Mouse (Mus musculus): ENCODE results near the gene Opcml. TPM values are rescaled to one million over a fixed set of nuclear protein-coding genes. Genes with fewer than 3 reads are reported as not detected.

Gene Opcml
- polyA plus RNA-seq, 1 experiment: 0.06 TPM

DNA sequence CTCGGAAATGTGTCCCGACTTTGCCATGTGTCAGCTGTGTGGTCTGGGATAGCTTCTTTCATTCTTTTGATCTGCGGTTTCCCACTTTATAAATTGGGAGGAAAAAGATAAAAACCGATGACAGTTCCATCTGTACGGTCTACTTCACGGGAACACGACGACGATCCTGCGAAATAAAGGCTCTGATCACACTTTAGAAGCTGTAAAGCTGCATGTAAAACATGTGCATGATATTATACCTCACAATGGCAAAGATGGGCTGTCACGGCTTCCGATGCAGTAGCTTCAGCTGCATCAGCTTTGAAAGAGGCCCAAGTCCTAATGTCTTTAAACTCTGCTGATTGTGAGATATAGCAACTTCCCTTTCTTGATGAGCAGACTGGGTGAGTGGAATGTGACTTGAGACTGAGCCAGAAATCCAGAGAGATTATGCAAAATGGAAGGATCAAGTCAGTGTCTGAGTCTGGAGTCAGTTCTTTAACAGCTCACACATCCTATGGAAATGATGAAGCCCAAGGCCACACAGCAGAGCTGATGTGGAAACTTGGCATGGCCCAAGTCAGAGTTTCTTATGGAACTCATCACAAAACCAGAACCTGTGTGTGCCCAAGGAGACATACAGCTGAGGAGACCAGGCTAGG lies 349.5 kb downstream of the Opcml start:
- Histone ChIP-seq H3ac (ENCODE audit: control insufficient read depth, insufficient read length, low read depth) (no peak overlapping the region), H3K27me3 (ENCODE audit: control insufficient read depth, insufficient read depth, insufficient read length) (no peaks in the 10 kb centered on the region), H3K4me3 (ENCODE audit: insufficient read depth, poor library complexity, severe bottlenecking) (no peak overlapping the region), H3K36me3 (ENCODE audit: control insufficient read depth, insufficient read depth) (no peaks in the 10 kb centered on the region), H3K79me2 (ENCODE audit: control insufficient read depth, insufficient read depth) (no peaks in the 10 kb centered on the region), H3K79me3 (ENCODE audit: low read depth) (no peaks in the 10 kb centered on the region)
- no peak for TF ChIP-seq FOSL1 (IDR thresholded peaks at IDR 0.05; ENCODE audit: insufficient read depth, low read length, poor library complexity, severe bottlenecking)
- no peak for TF ChIP-seq CTCF (IDR thresholded peaks at IDR 0.05; ENCODE audit: control insufficient read depth, insufficient read depth, insufficient read length)
- no peak for TF ChIP-seq CEBPB (IDR thresholded peaks at IDR 0.05; ENCODE audit: low read depth)

DNA sequence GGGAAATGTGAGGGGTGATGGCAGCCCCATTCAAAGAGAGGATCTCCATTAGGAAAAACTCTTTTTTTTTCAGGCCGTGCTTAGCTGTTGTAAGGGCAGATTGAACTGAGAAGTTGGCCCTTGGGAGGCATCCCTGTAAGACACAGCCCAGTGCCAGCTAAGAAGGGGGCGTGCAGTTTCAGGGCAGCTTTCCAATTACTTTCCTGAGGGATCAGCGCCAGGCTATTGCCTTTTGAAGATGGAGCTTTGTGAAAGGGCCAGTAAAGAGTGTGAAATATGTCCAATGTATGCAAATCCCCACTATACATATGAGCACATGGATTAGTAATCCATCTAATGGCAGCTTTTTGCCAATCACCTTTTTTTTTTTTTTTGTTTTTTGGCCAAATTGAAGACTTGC lies 358.9 kb downstream of the Opcml start:
- no peaks in the 10 kb centered on the region for H3K27me3 ChIP-seq (ENCODE audit: control insufficient read depth, insufficient read depth, insufficient read length)
- H3ac ChIP-seq (ENCODE audit: control insufficient read depth, insufficient read length, low read depth): no peak overlapping the region
- TF ChIP-seq FOSL1 (IDR thresholded peaks at IDR 0.05; ENCODE audit: insufficient read depth, low read length, poor library complexity, severe bottlenecking): no peak
- TF ChIP-seq MYOG (IDR thresholded peaks at IDR 0.05; ENCODE audit: control insufficient read depth, extremely low read depth, insufficient read length): no peak
- H3K4me3 ChIP-seq (ENCODE audit: insufficient read depth, poor library complexity, severe bottlenecking): no peak overlapping the region
- H3K79me3 ChIP-seq (ENCODE audit: low read depth): no peaks in the 10 kb centered on the region
- no peaks in the 10 kb centered on the region for H3K36me3 ChIP-seq (ENCODE audit: control insufficient read depth, insufficient read depth)
- H3K79me2 ChIP-seq (ENCODE audit: control insufficient read depth, insufficient read depth): no peaks in the 10 kb centered on the region

DNA sequence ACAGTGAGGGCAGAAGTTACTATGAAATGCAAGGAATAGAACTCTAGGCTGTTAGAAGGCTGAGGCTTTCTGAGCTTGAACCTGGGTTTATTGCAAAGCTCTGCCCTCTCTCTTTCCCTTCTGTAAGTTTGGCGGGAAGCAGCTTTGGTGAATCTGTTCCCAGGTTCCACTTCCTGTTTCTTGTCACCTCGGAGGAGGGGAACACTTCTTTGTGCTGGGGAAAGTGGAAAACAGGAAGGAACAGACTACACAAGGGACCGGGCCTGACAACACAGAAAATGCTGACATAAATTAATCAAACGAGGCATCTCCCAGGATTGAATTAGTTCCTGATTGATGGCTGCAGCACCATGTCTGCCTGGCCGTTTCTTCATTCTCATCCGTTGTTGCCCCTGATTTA lies 363.2 kb downstream of the Opcml start:
- H3K79me3 ChIP-seq (ENCODE audit: low read depth): no peaks in the 10 kb centered on the region
- H3K27me3 ChIP-seq (ENCODE audit: control insufficient read depth, insufficient read depth, insufficient read length): no peaks in the 10 kb centered on the region
- H3K79me2 ChIP-seq (ENCODE audit: control insufficient read depth, insufficient read depth): no peaks in the 10 kb centered on the region
- H3ac ChIP-seq (ENCODE audit: control insufficient read depth, insufficient read length, low read depth): no peak overlapping the region
- H3K4me3 ChIP-seq (ENCODE audit: insufficient read depth, poor library complexity, severe bottlenecking): no peak overlapping the region
- TF ChIP-seq USF1 (IDR thresholded peaks at IDR 0.05; ENCODE audit: low read depth): no peak
- no peak for TF ChIP-seq CTCF (IDR thresholded peaks at IDR 0.05; ENCODE audit: control insufficient read depth, insufficient read depth, insufficient read length)
- no peak for TF ChIP-seq FOSL1 (IDR thresholded peaks at IDR 0.05; ENCODE audit: insufficient read depth, low read length, poor library complexity, severe bottlenecking)
- TF ChIP-seq MYOD1 (IDR thresholded peaks at IDR 0.05; ENCODE audit: control insufficient read depth, insufficient read length, low read depth): no peak
- TF ChIP-seq CEBPB (IDR thresholded peaks at IDR 0.05; ENCODE audit: low read depth): no peak
- TF ChIP-seq MYOG (IDR thresholded peaks at IDR 0.05; ENCODE audit: control insufficient read depth, extremely low read depth, insufficient read length): no peak
- no peak for TF ChIP-seq MAX (IDR thresholded peaks at IDR 0.05)
- no peaks in the 10 kb centered on the region for H3K36me3 ChIP-seq (ENCODE audit: control insufficient read depth, insufficient read depth)

DNA sequence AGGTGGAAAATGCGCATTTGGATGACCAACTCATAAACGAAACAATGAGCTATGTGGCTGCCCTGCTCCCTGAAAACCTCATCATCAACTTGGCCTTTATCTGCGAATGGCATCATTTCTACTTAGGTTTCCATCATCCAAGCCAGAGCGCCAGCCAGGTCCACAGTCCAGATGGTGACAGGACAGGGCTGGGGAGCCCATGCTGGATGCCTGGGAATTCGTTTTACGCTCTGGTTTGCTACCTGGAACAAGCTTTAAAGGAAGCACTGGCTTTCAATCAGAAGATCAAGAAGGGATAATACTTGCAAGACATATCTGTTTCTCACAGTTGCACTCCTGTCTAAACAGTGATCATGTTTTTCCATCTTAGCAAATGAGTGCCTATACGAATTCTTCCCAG lies 366.5 kb downstream of the Opcml start:
- Histone ChIP-seq H3ac (ENCODE audit: control insufficient read depth, insufficient read length, low read depth) (no peak overlapping the region), H3K4me3 (ENCODE audit: insufficient read depth, poor library complexity, severe bottlenecking) (no peak overlapping the region), H3K27me3 (ENCODE audit: control insufficient read depth, insufficient read depth, insufficient read length) (no peaks in the 10 kb centered on the region), H3K36me3 (ENCODE audit: control insufficient read depth, insufficient read depth) (no peaks in the 10 kb centered on the region), H3K79me2 (ENCODE audit: control insufficient read depth, insufficient read depth) (no peaks in the 10 kb centered on the region), H3K79me3 (ENCODE audit: low read depth) (no peaks in the 10 kb centered on the region)
- TF ChIP-seq USF1 (IDR thresholded peaks at IDR 0.05; ENCODE audit: low read depth) (no peak), MYOD1 (IDR thresholded peaks at IDR 0.05; ENCODE audit: control insufficient read depth, insufficient read length, low read depth) (no peak), CEBPB (IDR thresholded peaks at IDR 0.05; ENCODE audit: low read depth) (no peak), MAX (IDR thresholded peaks at IDR 0.05) (no peak), MYOG (IDR thresholded peaks at IDR 0.05; ENCODE audit: control insufficient read depth, extremely low read depth, insufficient read length) (no peak), CTCF (IDR thresholded peaks at IDR 0.05; ENCODE audit: control insufficient read depth, insufficient read depth, insufficient read length) (no peak), FOSL1 (IDR thresholded peaks at IDR 0.05; ENCODE audit: insufficient read depth, low read length, poor library complexity, severe bottlenecking) (no peak)

DNA sequence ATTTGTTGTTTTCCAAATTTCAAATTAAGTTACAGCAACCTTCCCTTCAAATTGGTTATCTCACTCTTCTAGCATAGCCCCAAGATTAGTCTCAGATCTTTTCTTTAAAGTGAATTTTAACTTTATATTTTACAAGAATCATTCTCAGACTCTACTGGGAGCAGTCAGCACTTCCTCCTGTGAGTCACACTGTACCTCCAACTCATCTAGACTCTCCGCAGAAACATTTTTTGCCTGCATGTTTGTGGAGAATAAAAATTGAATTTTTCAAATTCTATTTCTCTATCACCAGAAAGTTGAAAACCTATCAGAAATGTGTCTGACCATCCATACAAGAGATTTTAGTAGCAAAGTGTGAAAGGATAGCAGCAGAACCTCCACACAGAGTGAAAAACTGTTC lies 370.4 kb downstream of the Opcml start:
- H3ac ChIP-seq (ENCODE audit: control insufficient read depth, insufficient read length, low read depth): no peak overlapping the region
- no peaks in the 10 kb centered on the region for H3K27me3 ChIP-seq (ENCODE audit: control insufficient read depth, insufficient read depth, insufficient read length)
- H3K79me2 ChIP-seq (ENCODE audit: control insufficient read depth, insufficient read depth): no peaks in the 10 kb centered on the region
- no peaks in the 10 kb centered on the region for H3K36me3 ChIP-seq (ENCODE audit: control insufficient read depth, insufficient read depth)
- no peak overlapping the region for H3K4me3 ChIP-seq (ENCODE audit: insufficient read depth, poor library complexity, severe bottlenecking)
- no peaks in the 10 kb centered on the region for H3K79me3 ChIP-seq (ENCODE audit: low read depth)
- TF ChIP-seq USF1 (IDR thresholded peaks at IDR 0.05; ENCODE audit: low read depth): no peak
- no peak for TF ChIP-seq MAX (IDR thresholded peaks at IDR 0.05)
- no peak for TF ChIP-seq MYOD1 (IDR thresholded peaks at IDR 0.05; ENCODE audit: control insufficient read depth, insufficient read length, low read depth)
- TF ChIP-seq CEBPB (IDR thresholded peaks at IDR 0.05; ENCODE audit: low read depth): no peak
- TF ChIP-seq CTCF (IDR thresholded peaks at IDR 0.05; ENCODE audit: control insufficient read depth, insufficient read depth, insufficient read length): no peak
- no peak for TF ChIP-seq MYOG (IDR thresholded peaks at IDR 0.05; ENCODE audit: control insufficient read depth, extremely low read depth, insufficient read length)
- TF ChIP-seq FOSL1 (IDR thresholded peaks at IDR 0.05; ENCODE audit: insufficient read depth, low read length, poor library complexity, severe bottlenecking): no peak

DNA sequence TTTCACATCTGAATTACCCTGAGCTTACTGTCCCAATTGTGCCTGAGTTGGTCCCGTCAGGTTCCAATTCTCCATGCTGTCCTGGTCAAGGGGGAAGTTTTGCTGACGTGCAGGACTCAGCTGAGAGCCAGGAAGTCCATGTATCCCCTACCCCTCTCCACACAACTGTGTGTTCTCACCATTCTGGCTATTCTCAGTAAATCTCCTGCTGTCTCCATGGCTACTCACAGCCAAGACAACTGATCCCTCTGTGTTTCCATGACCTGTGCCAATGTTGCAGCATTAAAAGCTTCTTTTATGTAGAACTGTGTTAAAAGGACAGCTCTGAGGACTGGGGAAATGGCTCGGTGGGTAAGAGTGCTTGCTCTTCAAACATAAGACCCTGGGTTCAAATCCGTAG lies 373.4 kb downstream of the Opcml start:
- no peak overlapping the region for H3ac ChIP-seq (ENCODE audit: control insufficient read depth, insufficient read length, low read depth)
- H3K79me3 ChIP-seq (ENCODE audit: low read depth): no peaks in the 10 kb centered on the region
- H3K36me3 ChIP-seq (ENCODE audit: control insufficient read depth, insufficient read depth): no peaks in the 10 kb centered on the region
- no peaks in the 10 kb centered on the region for H3K79me2 ChIP-seq (ENCODE audit: control insufficient read depth, insufficient read depth)
- no peaks in the 10 kb centered on the region for H3K27me3 ChIP-seq (ENCODE audit: control insufficient read depth, insufficient read depth, insufficient read length)
- no peak overlapping the region for H3K4me3 ChIP-seq (ENCODE audit: insufficient read depth, poor library complexity, severe bottlenecking)
- TF ChIP-seq MAX (IDR thresholded peaks at IDR 0.05) (no peak), MYOD1 (IDR thresholded peaks at IDR 0.05; ENCODE audit: control insufficient read depth, insufficient read length, low read depth) (no peak), FOSL1 (IDR thresholded peaks at IDR 0.05; ENCODE audit: insufficient read depth, low read length, poor library complexity, severe bottlenecking) (no peak), MYOG (IDR thresholded peaks at IDR 0.05; ENCODE audit: control insufficient read depth, extremely low read depth, insufficient read length) (no peak), USF1 (IDR thresholded peaks at IDR 0.05; ENCODE audit: low read depth) (no peak), CEBPB (IDR thresholded peaks at IDR 0.05; ENCODE audit: low read depth) (no peak), CTCF (IDR thresholded peaks at IDR 0.05; ENCODE audit: control insufficient read depth, insufficient read depth, insufficient read length) (no peak)
